Mouse (Mus musculus): Measurements from ENCODE around the gene Slc25a47. TPM values are rescaled to one million over a fixed set of nuclear protein-coding genes. Genes with fewer than 3 reads are reported as not detected.
"Not testable (repeated sequence)": the region's sequence is repeated elsewhere in the genome, so short reads cannot be mapped to it uniquely, and the experiment has no call there.

The Slc25a47 gene
- total RNA-seq, 1 experiment from 2014 or later: 16.1 TPM

- no peak for DNase-seq
These were observed 9.4 kb upstream of the Slc25a47 start for GRCm38 (mm10) chr12:108826282-108826957.

GRCm38 (mm10) chr12:108826958-108827535 is 8.8 kb upstream of the Slc25a47 start:
- no peak for DNase-seq

- no peak for DNase-seq
These were observed 8.2 kb upstream of the Slc25a47 start for GRCm38 (mm10) chr12:108827641-108828040.

GRCm38 (mm10) chr12:108829636-108830035 is 6.2 kb upstream of the Slc25a47 start:
- no peak for DNase-seq

- DNase-seq: no peak
These were observed 5.5 kb upstream of the Slc25a47 start for GRCm38 (mm10) chr12:108830358-108830757.

- peak; percentile 96 for DNase-seq
These were observed 3.7 kb upstream of the Slc25a47 start for GRCm38 (mm10) chr12:108831966-108832643.

GRCm38 (mm10) chr12:108832851-108833250 is 3.0 kb upstream of the Slc25a47 start:
- peak; percentile 80 for DNase-seq

GRCm38 (mm10) chr12:108833408-108833807 is 2.4 kb upstream of the Slc25a47 start:
- no peak for DNase-seq

- DNase-seq: no peak
These were observed 1.5 kb upstream of the Slc25a47 start for GRCm38 (mm10) chr12:108834337-108834736.

GRCm38 (mm10) chr12:108834786-108835185 is 1.1 kb upstream of the Slc25a47 start:
- no peak for DNase-seq

GRCm38 (mm10) chr12:108835208-108835839 is 522 bp upstream of the Slc25a47 start:
- DNase-seq: no peak

- no peak for DNase-seq
These were observed 876 bp downstream of the Slc25a47 start for GRCm38 (mm10) chr12:108836722-108837121.

GRCm38 (mm10) chr12:108841181-108841580 is 5.3 kb downstream of the Slc25a47 start:
- DNase-seq: no peak

GRCm38 (mm10) chr12:108842663-108843062 is 6.8 kb downstream of the Slc25a47 start:
- no peak for DNase-seq

- not testable (repeated sequence) for DNase-seq
These were observed 12.2 kb downstream of the Slc25a47 start for GRCm38 (mm10) chr12:108848033-108848432.

GRCm38 (mm10) chr12:108849488-108850022 is 13.7 kb downstream of the Slc25a47 start:
- no peak for DNase-seq

- no peak for DNase-seq
These were observed 14.3 kb downstream of the Slc25a47 start for GRCm38 (mm10) chr12:108850129-108850528.

GRCm38 (mm10) chr12:108850886-108851285 is 15.0 kb downstream of the Slc25a47 start:
- no peak for DNase-seq

- no peak for DNase-seq
These were observed 17.0 kb downstream of the Slc25a47 start for GRCm38 (mm10) chr12:108852822-108853221.

- no peak for DNase-seq
These were observed 19.2 kb downstream of the Slc25a47 start for GRCm38 (mm10) chr12:108855081-108855480.

- DNase-seq: no peak
These were observed 20.3 kb downstream of the Slc25a47 start for GRCm38 (mm10) chr12:108856186-108856585.

- no peak for DNase-seq
These were observed 21.3 kb downstream of the Slc25a47 start for GRCm38 (mm10) chr12:108857109-108857508.

Data from adrenal gland, postnatal 25 days (tissue).